Mouse (Mus musculus): ENCODE results near the gene Gpsm3. TPM values are rescaled to one million over a fixed set of nuclear protein-coding genes. Genes with fewer than 3 reads are reported as not detected.
"Not testable (repeated sequence)": the region's sequence is repeated elsewhere in the genome, so short reads cannot be mapped to it uniquely, and the experiment has no call there.

The Gpsm3 gene
- total RNA-seq (2021) = 1 to 10 TPM; 2.5 to 3.0 TPM
- long read RNA-seq, experiment 1, partial matches to known transcripts = 1 of 4 reads
- long read RNA-seq, experiment 1, other reads (novel, unspliced or antisense) = 0 of 4 reads
- long read RNA-seq, experiment 2, partial matches to known transcripts = 0 of 2 reads
- long read RNA-seq, experiment 2, other reads (novel, unspliced or antisense) = 0 of 2 reads

GRCm38 (mm10) chr17:34589681-34590101 lies at the start of gene Gpsm3:
Gene Gpsm3, plus strand, starts transcription at chr17:34589806.
- no peak for DNase-seq (ENCODE audit: low spot score in 2 of 2)

- DNase-seq (ENCODE audit: low spot score in 2 of 2) = not testable (repeated sequence)
Observed at GRCm38 (mm10) chr17:34543567-34543966, 46.0 kb upstream of the Gpsm3 start.

- no peak for DNase-seq (ENCODE audit: low spot score in 2 of 2)
Observed at GRCm38 (mm10) chr17:34546797-34547196, 42.8 kb upstream of the Gpsm3 start.

- no peak for DNase-seq (ENCODE audit: low spot score in 2 of 2)
Observed at GRCm38 (mm10) chr17:34547601-34548000, 42.0 kb upstream of the Gpsm3 start.

- DNase-seq (ENCODE audit: low spot score in 2 of 2) = no peak
Observed at GRCm38 (mm10) chr17:34549156-34549555, 40.5 kb upstream of the Gpsm3 start.

- DNase-seq (ENCODE audit: low spot score in 2 of 2) = no peak
Observed at GRCm38 (mm10) chr17:34549843-34550242, 39.8 kb upstream of the Gpsm3 start.

GRCm38 (mm10) chr17:34555483-34555882 lies 34.1 kb upstream of the Gpsm3 start:
- peak; percentile 67 to 80 for DNase-seq (ENCODE audit: low spot score in 2 of 2)

GRCm38 (mm10) chr17:34556406-34556805 lies 33.2 kb upstream of the Gpsm3 start:
- DNase-seq (ENCODE audit: low spot score in 2 of 2) = no peak

GRCm38 (mm10) chr17:34557411-34557810 lies 32.2 kb upstream of the Gpsm3 start:
- DNase-seq (ENCODE audit: low spot score in 2 of 2) = no peak

GRCm38 (mm10) chr17:34559116-34559515 lies 30.5 kb upstream of the Gpsm3 start:
- no peak for DNase-seq (ENCODE audit: low spot score in 2 of 2)

- no peak for DNase-seq (ENCODE audit: low spot score in 2 of 2)
Observed at GRCm38 (mm10) chr17:34559895-34560294, 29.7 kb upstream of the Gpsm3 start.

- no peak for DNase-seq (ENCODE audit: low spot score in 2 of 2)
Observed at GRCm38 (mm10) chr17:34560438-34560837, 29.2 kb upstream of the Gpsm3 start.

- no peak for DNase-seq (ENCODE audit: low spot score in 2 of 2)
Observed at GRCm38 (mm10) chr17:34561200-34561599, 28.4 kb upstream of the Gpsm3 start.

- no peak for DNase-seq (ENCODE audit: low spot score in 2 of 2)
Observed at GRCm38 (mm10) chr17:34562595-34562994, 27.0 kb upstream of the Gpsm3 start.

GRCm38 (mm10) chr17:34563354-34563753 lies 26.3 kb upstream of the Gpsm3 start:
- DNase-seq (ENCODE audit: low spot score in 2 of 2) = no peak

GRCm38 (mm10) chr17:34564003-34564421 lies 25.6 kb upstream of the Gpsm3 start, which contains the start of gene Notch4:
Gene Notch4, plus strand, starts transcription at chr17:34564268.
- no peak for DNase-seq (ENCODE audit: low spot score in 2 of 2)

- no peak for DNase-seq (ENCODE audit: low spot score in 2 of 2)
Observed at GRCm38 (mm10) chr17:34564796-34565195, 24.8 kb upstream of the Gpsm3 start.

GRCm38 (mm10) chr17:34567311-34567710 lies 22.3 kb upstream of the Gpsm3 start:
- no peak for DNase-seq (ENCODE audit: low spot score in 2 of 2)

GRCm38 (mm10) chr17:34568421-34568820 lies 21.2 kb upstream of the Gpsm3 start:
- no peak for DNase-seq (ENCODE audit: low spot score in 2 of 2)

- DNase-seq (ENCODE audit: low spot score in 2 of 2) = no peak
Observed at GRCm38 (mm10) chr17:34569919-34570318, 19.7 kb upstream of the Gpsm3 start.

GRCm38 (mm10) chr17:34571875-34572274 lies 17.7 kb upstream of the Gpsm3 start:
- DNase-seq (ENCODE audit: low spot score in 2 of 2) = no peak

- DNase-seq (ENCODE audit: low spot score in 2 of 2) = no peak
Observed at GRCm38 (mm10) chr17:34572361-34572760, 17.2 kb upstream of the Gpsm3 start.

GRCm38 (mm10) chr17:34576577-34576976 lies 13.0 kb upstream of the Gpsm3 start:
- no peak for DNase-seq (ENCODE audit: low spot score in 2 of 2)

Measured in left cerebral cortex, adult 18-20 months (tissue).